Mouse (Mus musculus) c-Kit-positive CD71-negative TER-119-negative erythroid progenitor cells, embryonic 14.5 days (primary cell): ENCODE measurements around the gene Ccdc58.
A peak's percentile ranks its signal among the peaks of the same experiment; 100 is the strongest.
"Not testable (repeated sequence)": the region's sequence is repeated elsewhere in the genome, so short reads cannot be mapped to it uniquely, and the experiment has no call there.

ENCODE experiments used
- DNase-seq: peaks from one replicate; pipeline ENCODE4 v3.0.0-alpha.2; 2013; ENCODE audit warnings: low read depth

Ccdc58 gene

DNA sequence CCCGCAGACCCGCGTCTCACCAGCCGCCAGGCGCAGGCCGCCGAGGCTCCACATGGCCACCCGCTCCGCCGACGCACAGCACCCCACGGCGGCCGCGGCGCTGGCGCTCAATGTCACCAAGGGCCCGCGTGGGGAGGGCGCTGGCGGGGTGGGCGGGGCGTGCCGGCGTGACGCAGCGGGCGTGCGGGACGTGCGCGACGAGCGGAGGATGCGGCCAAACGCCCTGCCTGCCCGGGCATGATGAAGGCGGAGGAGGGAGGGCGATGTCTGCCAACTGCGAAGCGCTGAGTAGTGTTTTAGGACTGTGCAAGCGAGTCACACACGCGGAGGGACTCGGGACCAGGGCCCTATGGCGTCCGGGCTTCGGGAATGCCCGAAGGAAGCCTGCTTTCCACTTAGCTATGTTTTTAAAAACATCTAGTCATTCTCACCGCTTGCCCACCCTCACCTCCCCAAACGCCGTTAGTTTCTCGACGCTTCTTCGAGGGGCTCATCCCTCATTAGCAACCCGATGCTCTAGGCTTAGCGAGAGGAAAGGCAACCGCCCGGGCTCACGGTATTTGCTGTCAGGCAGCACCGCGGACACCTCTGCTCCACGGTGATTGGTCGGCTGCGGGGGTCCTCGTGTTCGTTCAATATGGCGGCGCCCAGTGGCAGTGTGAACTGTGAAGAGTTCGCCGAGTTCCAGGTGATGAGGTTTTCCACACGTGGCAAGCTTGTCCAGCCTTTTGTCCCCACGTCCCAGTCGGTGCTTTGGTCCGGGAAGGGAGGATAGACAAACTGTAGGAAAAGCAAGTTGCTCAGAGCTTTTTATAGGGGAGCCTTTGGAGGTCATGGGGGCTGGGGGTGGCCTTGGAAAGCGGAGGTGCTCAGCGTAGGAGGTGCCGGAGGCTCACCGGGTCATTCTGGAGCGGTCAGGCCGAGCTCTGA is at the start of gene Ccdc58, which contains the start of gene Fam162a:
Ccdc58 (plus strand) TSS at position 236 of the 930 bp plus-strand sequence.
Fam162a (minus strand) TSS at position 145 of the 930 bp plus-strand sequence.
- DNase-seq = peak; percentile 82

- not testable (repeated sequence) for DNase-seq
These were observed 43.4 kb upstream of the Ccdc58 start for GRCm38 (mm10) chr16:36028120-36028519.

GRCm38 (mm10) chr16:36040640-36041624 is 30.6 kb upstream of the Ccdc58 start, which contains the start of gene Wdr5b:
Wdr5b (plus strand) TSS chr16:36041190.
- peak; percentile 94 for DNase-seq

- DNase-seq = no peak
These were observed 29.9 kb upstream of the Ccdc58 start for GRCm38 (mm10) chr16:36041625-36042020.

DNA sequence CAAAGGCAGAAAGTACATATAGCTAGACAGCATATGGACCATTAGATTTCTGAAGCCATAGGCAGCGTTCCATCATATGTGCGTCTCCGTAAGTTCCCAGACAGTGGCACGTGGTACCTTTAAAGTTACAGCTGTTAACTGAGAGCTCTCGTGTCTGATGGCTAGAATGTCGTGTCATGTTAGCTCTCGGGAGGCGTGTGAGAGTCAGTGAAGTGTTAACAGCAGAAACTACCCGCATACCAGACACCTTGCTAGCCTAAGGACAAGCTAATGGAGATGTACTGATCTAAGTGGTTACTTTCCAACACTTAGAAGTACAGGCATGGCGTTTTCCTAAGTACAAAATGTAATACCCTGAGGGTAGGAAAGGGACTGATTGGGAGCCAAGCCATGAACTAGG is 28.4 kb upstream of the Ccdc58 start:
- DNase-seq = no peak

DNA sequence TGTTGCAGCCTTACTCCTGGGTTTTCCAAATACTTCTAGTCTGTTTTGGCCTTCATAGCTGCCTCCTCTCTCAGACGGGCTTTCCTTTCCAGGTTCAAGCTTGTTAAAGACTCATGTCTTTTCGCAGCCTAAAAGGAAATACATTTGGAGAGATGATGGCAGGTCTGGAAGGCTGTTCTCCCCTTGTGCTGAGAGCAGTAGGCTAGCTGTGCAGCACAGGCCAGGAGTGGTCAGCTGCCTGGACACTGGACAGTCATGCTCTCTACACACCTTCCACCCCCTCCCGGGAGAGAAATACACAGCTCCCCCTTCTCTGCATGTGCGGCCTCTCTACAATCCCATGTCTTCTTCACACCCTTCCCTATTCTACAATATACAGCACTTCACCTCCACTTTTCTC is 27.5 kb upstream of the Ccdc58 start:
- no peak for DNase-seq

- no peak for DNase-seq
These were observed 23.9 kb upstream of the Ccdc58 start for GRCm38 (mm10) chr16:36047538-36047937.

DNA sequence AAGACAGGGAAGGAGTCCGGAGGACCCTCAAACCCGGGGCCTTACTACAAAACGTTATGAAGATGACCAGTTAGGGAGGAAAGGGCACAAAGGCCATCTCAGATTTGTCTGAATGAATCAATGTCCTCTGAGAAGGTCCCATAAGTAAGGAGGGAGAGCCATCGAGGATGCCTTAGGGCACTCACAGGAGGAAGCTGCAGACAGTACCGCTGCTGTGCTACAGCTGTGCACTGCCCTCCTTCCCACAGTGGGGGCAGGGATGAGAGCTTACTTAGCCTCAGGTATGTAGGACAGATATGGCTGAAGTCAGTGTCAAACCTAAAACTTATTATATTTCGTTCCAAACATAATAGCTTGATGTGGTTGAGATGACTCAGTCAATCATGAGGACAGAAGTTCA is 20.0 kb upstream of the Ccdc58 start:
- DNase-seq = no peak

- no peak for DNase-seq
These were observed 17.8 kb upstream of the Ccdc58 start for GRCm38 (mm10) chr16:36053524-36054275.

- DNase-seq = no peak
These were observed 16.6 kb upstream of the Ccdc58 start for GRCm38 (mm10) chr16:36054920-36055319.

GRCm38 (mm10) chr16:36056416-36056815 is 15.1 kb upstream of the Ccdc58 start:
- no peak for DNase-seq

- no peak for DNase-seq
These were observed 13.5 kb upstream of the Ccdc58 start for GRCm38 (mm10) chr16:36057933-36058475.

DNA sequence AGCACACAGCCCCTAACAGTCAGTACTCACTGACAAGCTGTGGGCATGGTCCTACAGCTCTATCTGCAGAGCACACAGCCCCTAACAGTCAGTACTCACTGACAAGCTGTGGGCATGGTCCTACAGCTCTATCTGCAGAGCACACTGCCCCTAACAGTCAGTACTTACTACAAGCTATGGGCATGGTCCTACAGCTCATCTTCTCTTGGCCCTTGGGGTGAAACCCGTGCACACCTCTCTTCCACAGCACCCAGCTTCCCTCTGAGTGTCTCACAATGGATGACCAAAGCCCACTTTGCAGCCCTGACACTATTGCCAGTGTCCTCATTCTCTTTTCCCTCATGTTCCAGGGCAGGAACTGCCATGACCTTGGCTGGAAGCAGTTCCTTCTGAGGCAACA is 9.0 kb upstream of the Ccdc58 start:
- DNase-seq = not testable (repeated sequence)

- no peak for DNase-seq
These were observed 8.2 kb upstream of the Ccdc58 start for GRCm38 (mm10) chr16:36063315-36063714.

GRCm38 (mm10) chr16:36064904-36065303 is 6.6 kb upstream of the Ccdc58 start:
- DNase-seq = no peak

GRCm38 (mm10) chr16:36067694-36068093 is 3.8 kb upstream of the Ccdc58 start:
- no peak for DNase-seq

DNA sequence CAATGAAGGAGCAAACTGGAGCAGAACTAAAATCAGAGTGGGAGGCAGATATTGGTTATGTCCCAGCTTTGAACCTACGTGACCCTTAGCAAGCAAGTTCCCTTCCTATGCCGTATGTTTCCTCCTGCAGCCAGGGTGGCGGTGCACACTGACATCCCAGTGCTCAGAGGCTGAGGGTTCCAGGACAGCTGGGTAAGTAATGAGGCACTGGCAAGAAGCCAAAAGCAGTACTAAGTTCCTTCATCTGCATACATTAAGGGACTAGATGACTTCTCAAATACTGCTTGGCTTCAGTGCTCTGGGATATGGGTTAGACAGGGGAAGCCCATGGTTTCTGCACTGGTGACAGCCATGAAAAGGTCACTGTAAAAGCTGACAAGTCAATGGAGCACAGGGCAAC is 3.1 kb upstream of the Ccdc58 start:
- no peak for DNase-seq

- DNase-seq = no peak
These were observed 1.5 kb upstream of the Ccdc58 start for GRCm38 (mm10) chr16:36069819-36070575.

- DNase-seq = no peak
These were observed 425 bp upstream of the Ccdc58 start for GRCm38 (mm10) chr16:36071071-36071449.

GRCm38 (mm10) chr16:36072410-36073011 is 1.0 kb downstream of the Ccdc58 start:
- no peak for DNase-seq
